Mouse (Mus musculus) embryo, embryonic 11.5 days (tissue): ENCODE data around the gene Arhgap42.
A peak's percentile ranks its signal among the peaks of the same experiment; 100 is the strongest.

Experiments
- DNase-seq: peaks from one replicate; pipeline ENCODE4 v3.0.0-alpha.2; 2012; ENCODE audit warnings: low read depth, low spot score

The Arhgap42 gene

GRCm38 (mm10) chr9:9238438-9239391 is at the start of gene Arhgap42:
TSS of gene Arhgap42 (minus strand) at chr9:9239101.
- DNase-seq, result peak; percentile 62

DNA sequence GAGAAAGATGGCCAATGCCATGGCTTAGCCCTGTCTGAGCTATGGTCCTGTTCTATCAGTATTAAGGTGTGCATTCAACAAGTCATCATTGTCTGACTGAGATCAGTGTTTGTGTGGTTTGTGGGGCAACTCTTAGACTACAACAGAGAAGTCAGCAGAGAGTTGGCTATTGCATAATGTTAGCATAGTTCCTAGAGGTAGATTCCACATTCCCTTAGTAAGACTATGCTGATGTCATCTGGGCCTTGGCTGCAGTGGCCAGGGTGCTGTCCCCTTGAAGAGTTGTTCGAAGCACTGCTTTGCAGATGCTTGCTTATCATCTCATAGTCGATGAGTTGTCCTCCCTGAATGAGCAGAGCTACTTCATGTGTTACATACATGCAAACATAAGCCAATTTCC is 49.2 kb upstream of the Arhgap42 start:
- no peak for DNase-seq

DNA sequence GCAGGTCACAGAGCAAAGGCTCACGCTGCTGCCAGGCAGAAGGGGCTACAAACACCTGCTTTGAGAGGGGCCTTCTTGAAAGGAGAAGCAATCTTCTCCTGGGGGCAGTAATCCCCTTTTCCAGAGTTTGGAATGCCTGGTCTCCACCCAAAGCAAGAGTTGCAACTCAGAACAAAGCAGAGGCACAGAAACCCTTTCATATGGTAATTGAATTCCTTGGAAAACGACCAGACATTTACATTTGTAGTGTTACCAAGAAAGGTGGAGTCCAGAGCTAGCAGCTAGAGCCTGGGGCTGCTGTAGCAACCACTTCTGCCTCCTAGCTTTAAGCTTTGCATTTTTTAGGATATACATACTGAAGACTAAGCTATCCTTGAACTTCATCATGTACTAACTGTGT is 30.4 kb upstream of the Arhgap42 start:
- DNase-seq, result no peak

DNA sequence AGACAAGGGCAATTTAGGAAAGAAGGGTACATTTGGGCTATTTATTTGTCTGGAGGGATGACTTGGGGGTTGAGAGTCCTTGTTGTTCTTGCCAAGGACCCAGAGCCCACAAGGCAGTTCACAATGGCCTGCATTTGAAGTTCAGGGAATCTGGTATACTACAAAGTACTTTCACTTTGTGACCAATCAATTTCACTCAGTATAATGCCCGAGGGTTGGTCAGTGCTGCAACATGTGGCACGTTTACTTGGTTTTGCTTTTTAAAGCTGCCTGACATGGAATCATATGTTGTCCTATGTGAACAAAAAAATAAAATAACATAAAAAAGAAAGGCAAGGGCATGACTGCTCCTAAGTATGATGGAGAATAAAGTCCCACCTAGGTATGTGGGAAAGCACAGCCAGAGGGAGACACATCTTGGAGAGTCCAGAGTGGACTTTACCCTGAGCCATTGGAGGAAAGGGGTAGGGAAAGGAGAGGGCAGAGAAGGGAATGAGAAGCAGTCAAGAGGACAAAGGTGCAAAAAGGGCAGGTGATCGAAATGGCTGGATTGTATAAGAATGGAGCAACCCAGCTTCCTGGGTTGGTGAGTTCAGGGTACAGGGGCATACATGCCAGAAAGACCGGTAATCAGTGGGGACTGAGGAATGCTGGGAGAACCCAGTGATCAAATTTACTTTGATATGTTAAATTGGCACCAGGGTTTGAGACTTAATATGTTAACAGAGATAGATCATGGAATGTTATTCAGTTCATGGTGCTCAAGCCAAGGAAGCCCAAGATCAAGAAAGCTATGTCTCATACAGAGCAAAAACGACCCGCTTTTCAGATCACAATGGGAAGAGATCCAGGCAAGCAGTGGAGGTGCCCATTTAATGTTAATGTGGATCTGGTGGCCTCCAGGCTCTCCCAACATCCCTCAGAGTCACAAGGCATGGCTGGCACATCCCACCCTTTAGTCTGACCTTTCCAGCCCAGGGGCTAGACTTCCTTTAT is 29.0 kb upstream of the Arhgap42 start:
- DNase-seq, result no peak

DNA sequence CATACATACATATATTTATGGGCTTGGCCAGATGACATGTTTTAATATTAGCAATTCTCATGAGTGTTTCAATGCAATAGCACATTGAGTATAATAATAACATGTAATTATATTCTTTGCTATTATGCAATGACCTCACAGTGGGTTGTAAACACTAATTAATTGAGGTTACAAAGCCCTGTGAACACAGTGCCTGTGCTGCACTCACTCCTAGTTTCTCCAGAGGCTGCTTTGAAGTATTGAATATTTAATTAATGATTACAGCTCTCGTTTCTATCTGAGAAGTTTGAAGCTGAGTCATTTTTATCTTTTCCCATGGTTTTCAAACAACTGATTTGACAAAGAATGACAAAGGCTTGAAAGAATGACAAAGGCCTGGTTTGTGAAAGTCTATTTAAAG is 24.6 kb upstream of the Arhgap42 start:
- DNase-seq, result no peak

DNA sequence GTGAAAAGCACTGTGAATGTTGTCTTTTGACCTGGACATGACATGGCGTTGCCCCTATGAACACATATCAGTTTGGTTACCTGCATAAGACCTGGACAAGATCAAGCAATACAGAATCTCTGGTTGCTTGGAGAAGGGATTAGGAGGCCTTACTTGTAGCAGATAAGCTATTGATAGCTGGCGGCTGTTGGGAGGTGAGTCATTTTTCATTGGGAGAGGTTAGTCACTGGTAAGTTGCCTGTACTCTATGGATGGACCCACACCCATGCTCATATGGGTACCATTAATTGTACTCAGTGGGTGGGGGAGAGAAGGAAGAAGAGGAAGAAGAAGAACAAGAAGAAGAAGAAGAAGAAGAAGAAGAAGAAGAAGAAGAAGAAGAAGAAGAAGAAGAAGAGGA is 23.6 kb upstream of the Arhgap42 start:
- no peak for DNase-seq

GRCm38 (mm10) chr9:9254764-9255163 is 15.9 kb upstream of the Arhgap42 start:
- no peak for DNase-seq

DNA sequence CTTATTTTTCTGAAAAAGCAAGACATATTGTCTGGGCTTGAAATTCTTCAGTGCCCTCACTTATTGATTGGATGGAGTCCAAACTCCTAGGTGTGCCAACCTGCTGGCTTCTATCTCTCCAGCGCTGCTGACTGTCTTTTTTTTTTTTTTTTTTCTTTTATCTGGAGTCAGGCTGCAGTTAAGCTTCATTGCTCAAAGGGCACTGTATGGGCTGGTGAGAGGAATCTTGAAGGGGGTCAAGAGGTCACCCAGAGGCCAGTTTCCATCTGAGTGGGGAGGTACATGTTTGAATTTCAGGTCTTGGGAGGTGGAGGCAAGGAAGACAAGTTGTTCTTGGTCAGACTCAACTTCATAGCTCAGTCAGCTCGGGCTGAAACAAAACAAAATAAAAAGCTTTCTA is 9.6 kb upstream of the Arhgap42 start:
- no peak for DNase-seq

- DNase-seq, result no peak
Measured at GRCm38 (mm10) chr9:9245994-9246393, 7.1 kb upstream of the Arhgap42 start.

DNA sequence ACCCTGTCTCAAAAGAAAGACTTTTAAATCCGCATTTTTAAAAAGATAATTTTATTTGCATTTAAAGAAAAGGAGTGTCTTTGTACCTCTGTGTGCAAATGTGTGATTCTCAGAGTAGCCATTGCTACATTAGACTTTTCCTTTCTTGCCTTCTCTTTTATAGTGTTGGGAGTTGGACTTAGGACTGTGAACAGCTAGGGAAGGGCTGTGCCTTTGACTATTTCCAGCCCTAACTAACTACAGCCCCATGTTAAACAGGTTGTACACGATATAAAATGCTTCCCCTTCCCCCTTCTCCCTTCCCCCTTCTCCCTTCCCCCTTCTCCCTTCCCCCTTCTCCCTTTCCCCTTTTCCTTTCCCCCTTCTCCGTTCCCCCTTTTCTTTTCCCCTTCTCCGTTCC is 4.9 kb upstream of the Arhgap42 start:
- no peak for DNase-seq

GRCm38 (mm10) chr9:9241202-9241795 is 2.4 kb upstream of the Arhgap42 start:
- DNase-seq, result no peak

DNA sequence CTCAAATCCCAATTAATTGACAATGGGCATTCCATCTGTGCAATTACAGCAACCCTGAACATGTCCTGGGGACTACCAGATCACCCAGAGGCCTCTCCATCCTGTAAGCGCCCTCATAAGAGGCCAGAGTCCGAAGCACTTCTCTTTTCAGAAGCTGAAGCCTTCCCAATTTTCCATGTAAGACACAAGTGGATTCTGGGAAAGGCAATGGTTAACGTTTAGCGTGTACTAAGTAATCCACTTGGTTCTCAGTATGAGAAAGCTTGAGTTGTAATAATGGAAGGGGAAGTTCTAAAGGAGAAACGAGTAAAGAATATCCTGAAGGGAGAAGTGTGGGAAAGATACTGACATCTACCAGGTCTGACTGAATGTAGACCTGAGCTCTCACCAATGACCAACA is 1.4 kb downstream of the Arhgap42 start:
- DNase-seq, result no peak

DNA sequence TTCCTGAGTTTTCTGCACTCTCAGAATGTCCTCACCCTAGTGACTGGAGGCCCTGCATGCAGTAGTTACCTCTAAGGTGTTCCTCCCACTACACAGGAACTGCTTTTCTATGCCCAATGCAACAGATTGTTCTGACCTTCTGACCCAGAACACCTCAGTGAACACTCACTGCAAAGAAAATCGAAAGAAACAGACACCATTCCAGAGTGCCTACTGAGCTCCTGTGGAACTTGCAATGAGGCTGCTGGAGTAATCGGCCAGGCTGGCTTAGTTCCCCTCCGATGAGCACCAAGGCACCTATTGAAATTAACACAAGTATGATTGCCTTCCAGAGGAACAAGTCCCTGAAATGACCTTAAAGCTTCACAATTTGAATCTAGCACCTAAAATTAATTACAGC is 9.2 kb downstream of the Arhgap42 start:
- no peak for DNase-seq

GRCm38 (mm10) chr9:9224837-9225236 is 14.1 kb downstream of the Arhgap42 start:
- DNase-seq, result no peak

- no peak for DNase-seq
Measured at GRCm38 (mm10) chr9:9223384-9223783, 15.5 kb downstream of the Arhgap42 start.

DNA sequence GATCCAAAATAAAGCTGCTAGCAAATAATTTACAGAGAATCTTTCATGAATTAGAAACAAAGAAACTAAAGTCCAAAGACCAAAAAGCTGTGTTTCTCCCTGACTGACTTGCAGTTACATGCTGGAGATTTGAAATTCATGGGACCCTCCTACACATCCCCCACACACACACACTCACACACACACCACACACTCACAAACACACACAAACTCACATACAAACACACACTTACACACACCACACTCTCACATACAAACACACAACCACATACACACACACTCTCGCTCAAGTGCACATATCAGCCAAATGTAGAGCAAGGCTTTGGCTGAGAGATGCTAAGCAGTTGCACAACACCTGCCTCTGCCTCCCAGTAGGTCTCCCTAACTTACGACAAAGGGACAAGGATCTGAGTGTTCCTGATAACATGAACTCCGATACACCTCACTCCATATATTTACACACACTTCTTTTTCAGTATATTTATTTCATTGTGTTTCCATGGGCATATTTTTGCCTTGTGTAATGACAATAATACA is 16.9 kb downstream of the Arhgap42 start:
- DNase-seq, result no peak

DNA sequence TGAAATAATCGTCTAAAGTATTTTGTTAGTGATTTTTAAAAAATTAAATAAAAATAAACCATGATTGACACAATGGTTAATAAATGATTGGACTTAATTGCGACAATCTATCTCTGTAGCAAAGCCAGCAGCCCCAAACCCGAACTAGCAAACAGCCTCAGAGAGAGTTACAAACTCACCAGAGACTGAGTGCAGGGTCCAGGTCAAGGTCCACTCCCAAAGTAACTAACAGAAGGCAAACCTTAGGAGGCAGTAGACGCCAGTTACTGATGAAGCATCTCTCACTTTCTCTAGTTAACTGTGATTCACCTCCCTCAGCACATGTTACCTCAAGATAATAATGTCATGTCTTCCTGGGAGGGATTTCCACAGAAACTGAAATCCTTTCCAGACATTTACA is 17.7 kb downstream of the Arhgap42 start:
- no peak for DNase-seq

- no peak for DNase-seq
Measured at GRCm38 (mm10) chr9:9218301-9218700, 20.6 kb downstream of the Arhgap42 start.

DNA sequence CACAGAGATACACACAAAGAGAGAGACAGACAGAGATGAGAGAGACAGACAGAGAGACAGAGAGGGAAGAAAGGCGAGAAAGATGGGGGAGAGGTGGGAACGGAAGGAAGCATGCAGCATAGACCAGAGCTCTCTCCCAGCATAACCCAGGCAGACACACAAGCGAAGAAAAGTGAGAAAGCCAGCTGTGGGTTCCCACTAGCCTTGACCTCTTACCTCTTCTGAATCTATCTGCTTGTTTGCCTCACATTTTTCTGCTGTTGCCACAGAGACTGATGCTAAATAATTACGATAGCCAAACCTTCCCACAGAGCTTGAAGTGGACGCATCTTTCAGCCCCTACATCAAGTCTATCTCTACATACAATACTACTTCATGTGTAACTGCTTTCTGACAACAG is 24.1 kb downstream of the Arhgap42 start:
- DNase-seq, result no peak

DNA sequence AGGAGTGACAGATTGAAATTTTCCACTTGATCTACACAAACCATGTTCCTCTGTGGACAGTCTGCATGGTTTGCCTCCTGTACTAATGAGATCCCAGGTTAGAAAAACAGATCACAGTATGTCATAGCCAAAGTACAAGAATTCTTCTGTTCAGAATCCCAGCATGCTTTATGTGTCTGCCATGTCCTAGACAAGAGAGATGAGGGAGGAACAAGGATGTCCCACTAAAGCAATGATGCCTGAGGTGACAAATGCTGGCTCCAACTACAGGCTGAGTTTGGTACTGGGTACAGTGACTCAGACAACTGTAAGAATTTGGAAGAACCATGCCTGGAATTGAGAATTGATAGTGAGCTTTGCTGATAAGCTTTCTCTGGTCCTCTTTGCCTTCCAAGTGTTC is 24.6 kb downstream of the Arhgap42 start:
- DNase-seq, result no peak

DNA sequence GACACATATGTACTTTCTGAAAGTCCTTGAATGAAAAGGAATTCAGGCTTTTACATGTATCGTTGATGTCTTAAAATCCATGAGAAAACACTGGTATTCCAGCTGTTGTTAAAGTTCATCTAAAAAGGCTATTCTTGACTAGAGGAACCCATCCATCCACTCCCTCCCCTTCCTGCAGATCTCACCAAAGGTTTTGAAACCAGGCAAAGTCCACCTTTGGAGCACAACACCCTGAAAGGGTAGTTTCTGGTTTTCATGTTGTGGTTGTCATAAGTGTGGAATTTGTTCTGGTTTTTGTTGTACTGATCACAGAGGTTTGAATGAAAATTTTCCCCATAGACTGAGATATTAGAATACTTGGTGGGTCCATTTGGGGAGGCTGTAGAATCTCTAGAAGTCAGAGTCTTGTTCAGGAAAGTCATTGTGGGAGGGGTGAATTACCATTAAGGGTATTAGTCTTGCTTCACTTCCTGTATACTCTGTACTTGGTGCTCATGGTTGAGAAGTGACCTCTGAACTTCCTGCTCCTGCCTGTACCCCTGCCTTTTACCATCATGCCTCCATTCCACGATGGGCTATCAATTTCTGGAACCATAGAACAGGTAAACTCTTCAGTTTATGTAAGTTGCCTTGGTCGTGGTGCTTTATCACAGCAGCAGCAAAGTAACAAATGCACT is 27.4 kb downstream of the Arhgap42 start:
- DNase-seq, result no peak
